Mouse (Mus musculus) macrophage (primary cell): ENCODE data around the gene Tes. TPM values are rescaled to one million over a fixed set of nuclear protein-coding genes. Genes with fewer than 3 reads are reported as not detected.

Source experiments
- polyA plus RNA-seq: library from polyadenylated mRNA; stranded (reverse); fragments of 250-400 nt; gene quantifications from 3 replicates; pipeline ENCODE4 v1.2.4, GENCODE M21; 2018; ENCODE audit warnings: inconsistent platforms

The Tes gene
- polyA plus RNA-seq, 1 experiment from 2014 or later, result 6.0 TPM

Other genes starting within 250 kb of the Tes start
- 28.9 to 54.2 TPM (median 42.6 TPM) in 3 replicates for gene Tfec, start 166.7 kb upstream of the Tes start, polyA plus RNA-seq
- gene Cav2, start 216.0 kb downstream of the Tes start, polyA plus RNA-seq, result 15.1 to 55.7 TPM (median 24.4 TPM) in 3 replicates
- 0.07 to 0.72 TPM (median 0.21 TPM) in 3 replicates for gene Cav1, start 241.2 kb downstream of the Tes start, polyA plus RNA-seq